Mouse (Mus musculus) left cerebral cortex, postnatal 36 days (tissue): Measurements from ENCODE around the gene Pdgfra. TPM values are rescaled to one million over a fixed set of nuclear protein-coding genes. Genes with fewer than 3 reads are reported as not detected.

Experiments used
- DNase-seq, 2 experiments: peaks; one replicate each; pipeline ENCODE4 v3.0.0; 2021 to 2022; ENCODE audit warnings: low spot score in 2 of 2, mixed read lengths in 1 of 2
- intact Hi-C: fragments of 180-260 bp; cut with DNase I; formaldehyde crosslinking; loops from one replicate; pipeline ENCODE4 v1.15.1; 2025
- total RNA-seq, 2 experiments: library from RNA; stranded (reverse); gene quantifications; 2 replicates each; pipeline ENCODE4 v1.2.3; 2021

The Pdgfra gene
- total RNA-seq, 2 experiments from 2014 or later: 41.2 to 42.5 TPM

DNA sequence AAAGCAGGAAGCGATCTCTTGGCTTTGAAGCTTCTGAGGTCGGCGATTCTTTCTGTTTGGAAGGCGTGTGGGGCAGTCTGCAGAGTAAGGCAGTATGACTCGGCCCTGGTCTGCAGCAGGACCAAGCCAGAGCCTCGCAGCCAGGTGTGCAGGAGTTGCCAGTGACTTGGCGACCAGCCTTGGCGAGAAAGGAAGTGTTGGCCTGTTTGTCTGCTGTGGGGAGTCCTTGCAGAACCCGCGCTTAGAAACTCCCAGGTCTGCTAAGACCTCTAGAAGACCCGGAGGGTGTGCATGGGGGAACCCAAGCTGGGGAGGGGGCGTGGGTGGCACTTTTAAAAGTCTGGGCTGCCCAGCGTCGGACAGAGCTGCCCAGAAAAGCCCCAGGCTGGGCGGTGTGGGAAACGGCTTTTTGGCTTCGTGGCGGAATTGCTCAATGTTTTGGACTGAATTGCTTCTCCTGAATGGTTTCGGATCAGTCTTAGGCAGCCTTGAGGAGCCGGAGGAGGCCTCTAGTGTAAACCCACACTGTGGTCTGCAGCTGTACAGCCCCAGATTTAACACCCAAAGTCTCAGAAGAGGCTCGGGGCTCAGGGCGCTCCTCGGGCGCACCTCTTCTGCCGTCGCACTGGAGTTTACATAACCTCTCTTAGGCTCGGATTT is 2.0 kb downstream of the Pdgfra start:
- DNase-seq: peak in 1 of 2 experiments; percentile 28
- intact Hi-C loops: loop anchor here (2.0 to 10.0 kb wide), 6 partner anchors 82 to 1499 kb away; partner anchors contain the start of genes Fip1l1, Scfd2 and Spata18

DNA sequence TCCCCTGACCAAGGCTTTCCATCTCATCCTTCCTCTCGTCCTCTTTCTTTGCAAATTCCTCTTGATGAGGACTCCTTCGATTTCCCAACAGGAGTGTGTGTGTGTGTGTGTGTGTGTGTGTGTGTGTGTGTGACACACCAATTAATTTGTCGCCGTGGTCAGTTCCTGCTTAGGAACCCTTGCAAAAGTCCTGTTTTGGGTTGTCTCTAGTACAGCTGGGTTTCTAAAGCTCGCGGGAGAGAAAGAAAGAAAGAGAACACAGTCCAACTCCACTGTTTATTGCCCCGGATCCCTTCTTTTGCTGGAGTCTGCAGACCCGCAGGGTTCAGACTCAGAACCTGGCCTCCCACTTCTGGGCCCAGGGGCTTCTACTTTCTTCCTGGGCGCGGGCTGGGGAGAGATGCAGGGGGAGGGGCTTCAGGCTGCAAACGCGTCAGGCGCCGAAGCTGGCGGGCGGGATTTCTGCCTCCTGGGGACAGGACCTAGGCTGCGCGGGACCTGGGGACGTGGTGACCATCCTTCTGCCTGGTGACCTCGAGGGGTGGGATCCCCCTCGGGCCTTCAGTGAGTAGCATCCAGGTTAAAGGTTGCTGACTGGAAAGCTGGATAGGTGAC is 2.6 kb downstream of the Pdgfra start:
- intact Hi-C loops: loop anchor here (5.0 to 10.0 kb wide), 9 partner anchors 82 to 1500 kb away; partner anchors contain the start of genes Fip1l1, Scfd2 and Spata18
- no peak for DNase-seq

DNA sequence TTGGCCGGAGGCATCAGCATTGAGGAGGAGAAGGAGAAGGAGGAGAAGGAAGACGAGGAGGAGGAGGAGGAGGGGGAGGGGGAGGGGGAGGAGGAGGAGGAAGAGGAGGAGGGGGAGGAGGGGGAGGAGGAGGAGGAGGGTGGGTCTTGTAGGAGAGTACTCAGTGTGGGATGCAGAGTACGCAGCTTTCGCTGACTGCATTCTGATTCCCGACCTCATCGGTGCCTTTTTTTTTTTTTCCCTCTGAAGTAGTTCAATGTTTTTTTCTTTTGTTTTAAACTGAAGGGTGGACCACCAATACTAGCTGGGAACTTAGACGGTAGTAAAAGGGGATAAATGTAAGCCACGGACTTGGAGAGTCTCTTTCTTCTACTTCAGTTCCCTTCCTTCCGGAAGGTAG is 3.2 kb downstream of the Pdgfra start:
- no peak for DNase-seq
- intact Hi-C loops: loop anchor here (5.0 to 10.0 kb wide), 7 partner anchors 513 to 1500 kb away; partner anchors contain the start of genes Fip1l1, Scfd2 and Spata18

DNA sequence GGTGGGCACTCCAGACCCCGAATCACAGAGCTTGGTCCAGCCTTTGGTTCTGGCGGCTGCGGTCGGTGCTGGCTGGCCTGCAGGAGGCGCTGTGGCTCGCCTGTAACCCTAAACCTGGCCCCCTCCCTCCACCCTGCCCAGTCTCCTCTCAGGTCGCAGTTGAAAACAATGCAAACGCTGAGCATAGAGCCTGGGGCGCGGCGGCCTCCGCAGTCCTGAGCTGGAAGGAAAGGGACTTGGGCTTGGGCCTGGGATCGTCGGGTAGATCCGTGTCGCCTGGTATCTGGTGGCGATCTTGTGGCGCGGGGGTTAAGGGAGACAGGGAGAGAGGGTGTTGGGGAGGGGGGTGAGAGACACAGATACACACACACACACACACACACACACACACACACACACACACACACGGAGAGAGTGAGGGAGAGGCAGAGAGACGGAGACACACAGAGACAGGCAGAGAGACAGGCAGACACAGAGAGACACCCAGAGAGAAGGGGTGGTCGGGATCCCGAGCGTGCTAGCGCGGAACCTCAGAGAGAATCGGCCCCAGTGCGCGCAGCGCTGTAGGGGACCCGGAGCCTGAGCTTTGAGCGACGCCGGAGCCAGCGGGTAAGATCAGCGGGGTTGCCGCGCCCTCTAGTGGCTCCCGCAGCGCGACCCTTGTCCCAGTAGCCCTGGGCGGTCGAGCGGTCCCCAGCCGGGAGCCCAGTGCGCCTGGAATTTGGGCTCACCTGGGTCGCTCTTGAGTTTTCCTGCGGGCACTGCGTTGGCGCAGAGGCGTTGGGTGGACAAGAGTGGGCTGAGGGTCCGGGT is 3.9 kb downstream of the Pdgfra start:
- peak; percentile 71 to 79 for DNase-seq
- intact Hi-C loops: loop anchor here (2.0 to 10.0 kb wide), 9 partner anchors 355 to 1501 kb away; partner anchors contain the start of genes Fip1l1, Scfd2 and Spata18

DNA sequence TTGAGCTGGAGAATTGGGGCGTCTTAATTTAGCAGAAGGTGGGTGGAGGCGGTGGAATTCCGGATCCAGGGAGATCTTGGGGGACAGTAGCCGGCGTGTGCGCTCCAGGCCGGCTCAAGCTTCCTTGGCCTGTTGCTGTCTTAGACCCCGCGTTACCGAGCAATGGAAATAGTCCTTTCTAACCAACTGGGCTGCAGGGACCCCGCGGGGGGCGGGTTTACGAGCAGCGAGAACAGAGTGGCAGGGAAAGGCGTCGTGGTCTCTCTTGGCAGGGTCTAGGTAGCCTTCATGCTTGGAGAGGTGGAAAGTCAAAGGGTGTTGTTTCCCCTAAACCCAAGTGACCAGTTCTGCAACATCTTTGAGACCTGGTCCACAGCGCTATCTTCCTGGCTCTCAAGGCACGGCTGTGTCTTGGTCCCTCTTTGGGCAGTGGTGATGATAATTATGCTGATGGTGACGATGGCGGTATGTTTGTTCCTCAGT is 4.5 kb downstream of the Pdgfra start:
- intact Hi-C loops: loop anchor here (2.0 to 10.0 kb wide), 9 partner anchors 356 to 1502 kb away; partner anchors contain the start of genes Fip1l1, Scfd2 and Spata18
- peak in 1 of 2 experiments; percentile 10 for DNase-seq

DNA sequence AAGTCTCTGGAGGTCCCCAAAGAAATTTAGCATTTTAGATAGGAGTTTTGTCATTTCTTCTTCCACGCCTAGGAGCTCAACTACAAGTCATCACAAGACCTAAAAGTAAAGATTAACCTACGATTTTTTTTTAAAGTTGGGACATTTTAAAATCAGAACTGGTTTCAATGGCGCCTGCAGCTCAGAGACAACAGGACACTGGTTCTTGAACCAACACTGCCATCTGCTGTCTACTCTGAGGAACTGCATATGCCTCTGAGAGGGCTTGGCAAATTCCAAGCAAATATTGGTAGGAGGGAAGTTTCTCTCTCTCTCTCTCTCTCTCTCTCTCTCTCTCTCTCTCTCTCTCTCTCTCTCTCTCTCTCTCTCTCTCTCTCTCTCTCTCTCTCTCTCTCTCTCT is 4.9 kb downstream of the Pdgfra start:
- intact Hi-C loops: loop anchor here (2.0 to 10.0 kb wide), 9 partner anchors 356 to 1502 kb away; partner anchors contain the start of genes Fip1l1, Scfd2 and Spata18
- DNase-seq: peak in 1 of 2 experiments; percentile 48

DNA sequence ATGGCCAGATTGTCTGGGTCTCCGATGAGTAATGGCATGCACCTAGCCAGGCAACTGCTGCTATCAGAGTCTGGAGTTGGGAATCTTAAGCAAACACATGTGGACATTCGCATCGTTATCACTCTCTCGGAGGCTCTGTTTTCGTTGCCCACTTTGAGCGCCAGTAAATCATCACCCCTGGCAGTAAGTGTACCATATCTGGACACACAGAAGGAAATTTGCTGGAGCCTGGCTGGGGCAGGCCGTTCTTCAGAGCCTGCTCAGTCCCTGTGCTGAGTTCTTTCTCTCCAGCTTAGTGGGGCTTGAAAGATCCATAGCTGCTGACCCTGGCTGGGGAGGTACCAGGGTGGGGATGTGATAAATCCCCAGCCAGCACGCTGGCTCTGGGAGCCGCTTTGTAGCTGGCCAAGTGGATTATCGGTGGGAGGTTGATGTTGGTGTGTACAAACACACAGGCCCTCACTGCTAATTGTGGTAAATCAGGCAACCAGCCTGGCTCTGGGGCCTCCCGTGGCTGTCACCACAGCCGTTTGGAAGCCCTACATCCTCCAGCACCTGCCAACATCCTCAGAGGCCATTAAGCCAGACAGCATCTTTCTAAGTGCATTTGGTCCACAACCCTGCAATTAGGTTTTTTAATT is 8.6 kb downstream of the Pdgfra start:
- intact Hi-C loops: no loop called here
- DNase-seq: no peak

DNA sequence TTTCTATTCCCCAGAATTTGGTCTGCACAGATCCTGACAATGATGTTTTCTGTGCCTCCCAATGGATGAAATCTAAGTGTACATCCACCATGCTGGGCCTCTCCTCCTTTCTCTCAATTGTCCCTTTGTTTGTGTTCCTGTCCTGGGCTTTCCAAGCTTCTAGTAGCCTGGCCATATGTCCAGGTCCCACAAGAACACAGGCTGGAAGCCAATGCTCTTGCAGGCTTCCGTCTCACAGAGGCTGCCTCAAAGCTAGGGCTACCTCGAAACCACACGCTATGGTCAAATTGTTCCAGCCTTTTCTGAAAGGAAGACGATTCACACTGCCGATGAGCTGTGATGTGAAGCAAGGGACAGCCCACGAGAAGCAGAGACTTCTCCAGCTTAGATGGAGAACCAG is 9.5 kb downstream of the Pdgfra start:
- intact Hi-C loops: no loop called here
- no peak for DNase-seq

DNA sequence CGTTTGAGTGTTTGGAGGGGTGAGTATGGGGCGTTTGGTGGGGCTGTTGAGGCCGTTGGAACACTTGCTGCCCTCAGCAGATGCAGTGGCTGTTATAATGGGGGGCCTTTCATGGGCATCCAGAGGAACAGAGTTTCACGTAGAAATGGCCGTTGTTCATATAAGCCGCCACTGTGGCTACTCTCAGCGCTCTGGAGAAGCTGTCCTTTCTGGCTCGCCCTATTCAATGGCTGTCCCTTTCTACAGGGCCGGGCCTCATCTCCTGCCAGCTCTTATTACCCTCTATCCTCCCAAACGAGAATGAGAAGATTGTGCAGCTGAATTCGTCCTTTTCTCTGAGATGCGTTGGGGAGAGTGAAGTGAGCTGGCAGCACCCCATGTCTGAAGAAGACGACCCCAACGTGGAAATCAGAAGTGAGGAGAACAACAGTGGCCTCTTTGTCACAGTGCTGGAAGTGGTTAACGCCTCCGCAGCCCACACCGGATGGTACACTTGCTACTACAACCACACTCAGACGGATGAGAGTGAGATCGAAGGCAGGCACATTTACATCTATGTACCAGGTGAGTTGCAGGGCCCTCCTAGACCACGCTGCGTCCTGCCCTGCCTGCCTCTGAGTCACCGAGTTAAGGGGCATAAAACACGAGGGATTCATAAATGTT is 11.3 kb downstream of the Pdgfra start:
- intact Hi-C loops: no loop called here
- no peak for DNase-seq

DNA sequence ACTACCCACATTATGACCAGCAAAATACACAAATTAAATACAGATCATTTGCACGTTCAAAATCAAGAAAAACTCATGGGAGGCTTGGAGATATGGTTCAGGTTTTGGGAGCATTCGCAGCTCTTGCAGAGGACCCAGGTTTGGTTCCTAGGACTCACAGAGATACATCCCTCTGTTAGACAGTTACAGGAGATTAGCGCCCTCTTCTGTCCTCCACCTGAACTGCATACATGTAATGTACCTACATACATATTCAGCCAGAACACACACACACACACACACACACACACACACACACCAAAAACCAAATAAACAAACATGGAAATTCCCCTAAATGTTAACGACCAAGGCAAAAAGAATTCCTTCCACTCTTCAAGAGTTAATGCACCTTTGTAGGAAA is 12.6 kb downstream of the Pdgfra start:
- DNase-seq: no peak
- intact Hi-C loops: no loop called here

DNA sequence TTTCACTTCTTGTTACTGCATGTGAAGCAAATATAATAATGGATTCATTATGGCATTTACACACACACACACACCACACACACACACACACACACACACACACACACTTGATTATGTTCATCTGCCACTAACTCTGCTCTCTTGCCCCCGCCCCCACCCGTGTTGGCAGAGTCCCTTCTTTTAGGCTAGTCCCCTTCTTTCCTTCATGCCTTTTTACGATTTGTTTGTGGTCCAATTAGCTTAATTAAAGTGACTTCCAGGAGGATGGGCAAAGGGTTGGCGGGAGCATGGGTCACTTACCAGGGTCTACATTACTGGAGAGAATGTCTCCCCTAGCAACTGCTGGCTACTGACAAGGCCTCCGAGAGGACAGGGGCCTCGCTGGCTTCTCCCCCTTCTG is 17.7 kb downstream of the Pdgfra start:
- DNase-seq: no peak
- intact Hi-C loops: no loop called here

DNA sequence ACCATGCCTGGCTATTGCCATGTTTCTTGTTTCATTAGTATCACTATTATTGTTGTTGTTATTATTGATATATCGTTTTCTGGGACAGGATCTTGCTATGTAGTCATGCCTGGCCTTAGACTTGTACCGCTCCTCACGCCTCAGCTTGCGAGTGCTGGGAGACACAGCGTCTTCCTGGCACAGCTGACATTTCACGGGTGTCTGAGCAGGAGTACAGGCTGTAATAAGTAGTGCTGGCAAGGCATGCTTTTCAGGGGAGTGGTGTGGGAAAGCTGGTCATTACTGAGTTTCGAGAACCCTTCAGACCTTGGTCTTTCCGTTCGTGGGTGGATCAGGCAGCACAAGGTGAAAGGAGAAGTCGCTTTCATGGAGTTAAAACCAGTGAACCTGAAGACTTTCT is 19.8 kb downstream of the Pdgfra start:
- intact Hi-C loops: no loop called here
- no peak for DNase-seq

DNA sequence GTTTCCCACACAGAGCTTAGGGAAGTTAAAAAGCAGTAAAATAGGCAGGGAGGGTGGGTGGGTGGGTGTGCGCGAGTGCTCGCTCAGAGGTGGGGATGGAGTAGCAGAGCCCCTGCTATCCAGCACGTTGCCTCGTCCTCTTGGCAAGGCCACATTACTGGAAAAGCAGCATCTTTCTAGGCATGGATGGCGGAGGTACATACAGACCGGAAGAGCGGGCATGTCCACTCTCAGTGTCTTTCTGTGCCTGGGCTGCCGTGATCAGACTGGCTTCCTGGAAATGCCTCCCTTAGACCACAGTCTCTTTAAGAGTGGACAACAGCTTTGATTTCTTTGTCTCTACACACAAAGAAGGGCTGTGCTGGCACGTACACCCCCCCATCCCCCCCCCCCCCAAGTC is 27.2 kb downstream of the Pdgfra start:
- no peak for DNase-seq
- intact Hi-C loops: no loop called here

DNA sequence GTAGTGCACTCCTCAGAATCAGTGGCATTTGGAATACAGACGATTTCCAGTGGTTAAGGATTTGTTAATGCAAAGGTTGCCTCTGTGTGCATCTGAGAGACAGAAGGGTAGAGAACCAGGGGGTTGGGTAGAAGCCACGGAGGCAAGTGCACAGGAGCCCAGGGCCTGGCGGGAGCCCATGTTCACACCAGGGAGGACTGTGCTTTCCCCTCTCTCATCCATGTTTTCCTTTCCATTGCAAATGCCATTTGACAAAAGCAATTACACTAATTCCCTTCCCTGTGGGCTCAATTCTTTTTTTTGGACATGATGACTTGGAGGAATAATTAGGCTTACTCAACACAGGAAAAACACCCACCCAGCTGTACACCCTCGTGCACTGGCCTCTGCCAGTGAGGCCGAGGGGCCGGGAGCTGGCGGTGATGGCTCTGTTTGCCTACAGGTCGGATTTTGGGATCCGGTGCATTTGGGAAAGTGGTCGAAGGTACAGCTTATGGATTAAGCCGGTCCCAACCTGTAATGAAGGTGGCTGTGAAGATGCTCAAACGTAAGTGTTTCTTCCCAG is 27.7 kb downstream of the Pdgfra start:
- intact Hi-C loops: no loop called here
- no peak for DNase-seq

DNA sequence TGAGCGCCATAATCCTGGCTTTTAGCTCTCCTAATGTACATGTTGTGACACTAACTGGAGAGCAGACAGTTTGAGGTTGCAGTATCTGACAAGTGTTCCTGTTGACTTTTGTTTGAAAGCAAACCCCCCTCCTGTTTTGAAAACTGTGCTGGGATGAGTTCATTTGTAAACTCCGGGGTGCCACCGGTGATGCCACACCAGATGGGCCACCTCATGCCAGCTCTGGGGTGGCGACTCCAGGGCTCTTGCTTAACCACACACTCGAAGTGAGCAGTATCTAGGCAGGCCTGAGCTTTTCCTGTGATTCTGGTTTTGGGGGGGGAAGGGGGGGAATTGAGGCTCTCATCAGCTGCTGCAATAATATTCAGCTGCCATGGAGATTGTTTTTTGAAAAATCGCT is 31.6 kb downstream of the Pdgfra start:
- no peak for DNase-seq
- intact Hi-C loops: no loop called here

DNA sequence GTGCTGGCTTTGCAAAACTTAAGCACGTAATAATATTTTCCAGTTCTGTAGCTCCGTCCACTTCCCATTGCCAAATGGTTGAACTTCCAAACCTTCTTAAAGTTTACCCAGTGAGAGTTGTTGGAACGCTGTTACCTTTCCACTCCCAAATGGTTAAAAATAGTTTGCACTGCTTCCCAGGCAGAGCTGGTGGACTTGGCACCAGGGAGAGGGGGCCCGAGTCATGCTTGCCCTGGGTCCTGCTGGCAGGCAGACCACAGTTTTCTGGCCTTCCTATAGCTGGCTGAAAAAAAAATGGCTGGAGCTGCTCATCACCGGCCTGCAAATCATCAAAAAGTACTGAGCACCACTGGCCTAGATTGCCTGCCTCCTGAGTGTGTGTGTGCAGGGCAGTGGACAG is 32.0 kb downstream of the Pdgfra start:
- no peak for DNase-seq
- intact Hi-C loops: no loop called here

DNA sequence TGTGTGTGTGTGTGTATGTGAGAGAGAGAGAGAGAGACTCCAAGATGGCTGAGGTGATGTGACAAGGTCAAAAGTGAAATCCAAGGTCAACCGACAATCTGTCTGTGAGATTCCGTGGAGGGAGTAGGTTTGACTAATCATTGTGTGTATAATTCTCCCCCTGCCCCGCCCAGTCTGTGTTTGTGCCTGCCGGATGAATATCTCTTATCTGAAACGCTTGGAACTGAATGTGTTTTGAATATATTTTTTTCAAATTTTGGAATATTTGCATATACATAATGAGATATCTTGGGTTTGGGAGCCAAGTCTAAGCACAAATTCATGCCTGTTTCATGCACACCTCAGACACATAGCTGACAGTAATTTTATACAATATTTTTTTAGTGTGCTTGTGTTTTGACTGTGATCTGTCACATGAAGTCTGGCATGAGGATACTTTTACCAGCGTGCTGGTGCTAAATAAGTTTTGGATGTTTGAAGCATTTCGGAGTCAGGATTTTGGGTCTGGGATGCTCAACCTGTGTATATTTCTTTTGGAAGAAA is 32.7 kb downstream of the Pdgfra start:
- no peak for DNase-seq
- intact Hi-C loops: no loop called here

DNA sequence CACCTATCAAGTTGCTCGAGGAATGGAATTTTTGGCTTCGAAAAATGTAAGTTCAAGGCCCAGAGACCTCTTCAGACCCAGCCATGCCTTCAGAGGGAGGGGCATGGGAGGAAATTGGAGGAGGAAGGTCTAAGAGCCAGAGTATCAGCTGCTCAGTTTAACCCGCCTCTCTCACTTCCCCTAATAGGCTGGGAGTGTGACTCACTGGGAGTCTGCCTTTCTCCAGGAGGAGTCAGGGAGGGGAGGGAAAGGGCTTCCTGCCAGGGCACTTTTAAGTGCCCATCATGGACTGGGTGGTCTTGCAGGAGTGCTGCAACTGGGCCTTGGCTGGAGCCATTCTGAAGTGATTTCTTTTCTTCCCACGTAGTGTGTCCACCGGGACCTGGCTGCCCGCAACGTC is 33.5 kb downstream of the Pdgfra start:
- intact Hi-C loops: no loop called here
- DNase-seq: no peak
